Mouse (Mus musculus) ES-Bruce4 (cell line): ENCODE data around the gene Tpst1. TPM values are rescaled to one million over a fixed set of nuclear protein-coding genes. Genes with fewer than 3 reads are reported as not detected.

Experiments
- H3K27ac ChIP-seq: 2 replicates; pipeline ENCODE4 v1.5.1; 2012; ENCODE audit warnings: low read length, inconsistent platforms; ENCODE audit not compliant: insufficient read depth
- H3K27me3 ChIP-seq: 2 replicates; pipeline ENCODE4 v1.6.1; 2012; ENCODE audit warnings: mild to moderate bottlenecking, low read length, inconsistent platforms; ENCODE audit not compliant: control insufficient read depth, poor library complexity, insufficient read depth, severe bottlenecking
- H3K36me3 ChIP-seq: 2 replicates; pipeline ENCODE4 v1.6.1; 2012; ENCODE audit warnings: inconsistent platforms, mild to moderate bottlenecking, low read length, moderate library complexity; ENCODE audit not compliant: control insufficient read depth, poor library complexity, insufficient read depth, severe bottlenecking
- H3K4me1 ChIP-seq: one replicate; pipeline ENCODE4 v1.8.1; 2011; ENCODE audit warnings: low read length; ENCODE audit not compliant: control insufficient read depth, insufficient read depth
- H3K4me3 ChIP-seq: 2 replicates; pipeline ENCODE4 v1.5.1; 2011; ENCODE audit warnings: low read depth, mild to moderate bottlenecking, low read length
- H3K9ac ChIP-seq: 2 replicates; pipeline ENCODE4 v1.6.1; 2012; ENCODE audit warnings: low read depth, mild to moderate bottlenecking, inconsistent platforms; ENCODE audit not compliant: poor library complexity, severe bottlenecking
- H3K9me3 ChIP-seq: replicated peaks from 2 replicates; pipeline ENCODE4 v1.6.1; 2012; ENCODE audit warnings: mild to moderate bottlenecking, low read length, inconsistent platforms; ENCODE audit not compliant: control insufficient read depth, poor library complexity, insufficient read depth, severe bottlenecking
- CTCF ChIP-seq: IDR thresholded peaks from one replicate; pipeline ENCODE4 v1.8.1; 2011; ENCODE audit warnings: low read depth, low read length
- EP300 ChIP-seq: IDR thresholded peaks from 2 replicates; pipeline ENCODE4 v1.6.1; 2011; ENCODE audit warnings: low read depth, low read length; ENCODE audit not compliant: insufficient read depth
- POLR2A ChIP-seq: IDR thresholded peaks from one replicate; pipeline ENCODE4 v1.8.1; 2011; ENCODE audit warnings: low read length; ENCODE audit not compliant: insufficient read depth
- polyA plus RNA-seq: library from polyadenylated mRNA; stranded (reverse); fragments of >200 nt; gene quantifications from 2 replicates; pipeline ENCODE4 v1.2.4, GENCODE M21; 2011; ENCODE audit warnings: low read depth; ENCODE audit not compliant: missing spikeins, insufficient read depth, insufficient read length

The Tpst1 gene
- polyA plus RNA-seq, 1 experiment: 44.8 TPM

DNA sequence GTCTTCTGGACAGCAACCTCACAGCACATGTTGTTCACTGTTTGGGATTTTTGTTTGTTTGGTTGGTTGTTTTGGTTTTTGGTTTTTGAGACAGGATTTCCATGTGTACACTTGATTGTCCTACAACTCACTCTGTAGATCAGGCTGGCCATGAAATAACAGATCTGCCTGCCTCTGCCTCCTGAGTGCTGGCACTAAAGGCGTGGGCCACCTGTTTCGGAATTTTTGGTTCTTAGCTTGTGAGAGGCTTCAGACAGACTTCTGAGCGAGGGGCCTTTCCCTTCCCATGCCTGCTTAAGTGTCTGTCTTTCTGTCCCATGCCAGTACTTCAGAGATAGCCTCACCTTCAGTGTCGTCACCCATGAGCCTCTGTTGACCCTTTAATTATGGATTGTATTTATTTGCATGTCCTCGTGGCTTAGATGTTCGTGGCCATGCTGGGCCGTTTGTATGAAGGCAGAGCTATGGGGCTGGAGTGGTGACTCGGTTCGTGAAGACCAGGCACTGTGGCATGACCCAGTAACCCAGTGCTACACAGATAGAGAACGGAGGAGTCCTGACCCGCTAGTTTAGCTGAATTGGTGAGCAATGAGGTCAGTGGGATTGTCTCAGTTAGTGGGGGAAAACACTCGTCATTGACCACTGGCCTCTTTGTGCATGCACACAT, 47.1 kb downstream of the Tpst1 start:
- H3K27ac ChIP-seq: no peak overlapping the region
- H3K9me3 ChIP-seq: no peaks in the 10 kb centered on the region
- H3K36me3 ChIP-seq: no peaks in the 10 kb centered on the region
- no peak overlapping the region for H3K9ac ChIP-seq
- H3K4me3 ChIP-seq: no peak overlapping the region
- TF ChIP-seq EP300 (no peak), POLR2A (no peak), CTCF (no peak)
- no peaks in the 10 kb centered on the region for H3K4me1 ChIP-seq
- no peaks in the 10 kb centered on the region for H3K27me3 ChIP-seq

DNA sequence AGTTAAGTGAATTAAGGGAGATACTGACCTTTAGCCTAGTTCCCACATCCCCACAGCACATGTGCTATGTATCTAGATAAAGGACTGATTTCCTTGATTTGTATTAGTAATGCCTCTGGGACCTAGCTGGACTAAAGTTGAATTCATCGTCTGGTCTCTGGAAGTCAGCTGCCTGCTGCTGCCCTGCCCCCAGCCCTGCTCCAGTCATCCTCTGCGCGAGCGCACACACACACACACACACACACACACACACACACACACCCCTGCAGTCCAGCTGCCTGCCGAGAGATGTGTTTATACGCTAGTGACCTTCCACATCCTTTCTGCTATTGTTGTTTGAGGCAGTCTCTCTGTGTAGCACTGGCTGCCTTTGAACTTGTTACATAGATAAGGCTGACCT, 47.8 kb downstream of the Tpst1 start:
- no peaks in the 10 kb centered on the region for H3K27me3 ChIP-seq
- TF ChIP-seq POLR2A: no peak
- no peaks in the 10 kb centered on the region for H3K4me1 ChIP-seq
- H3K9ac ChIP-seq: no peak overlapping the region
- no peaks in the 10 kb centered on the region for H3K36me3 ChIP-seq
- no peaks in the 10 kb centered on the region for H3K9me3 ChIP-seq
- no peak overlapping the region for H3K4me3 ChIP-seq
- H3K27ac ChIP-seq: no peak overlapping the region

DNA sequence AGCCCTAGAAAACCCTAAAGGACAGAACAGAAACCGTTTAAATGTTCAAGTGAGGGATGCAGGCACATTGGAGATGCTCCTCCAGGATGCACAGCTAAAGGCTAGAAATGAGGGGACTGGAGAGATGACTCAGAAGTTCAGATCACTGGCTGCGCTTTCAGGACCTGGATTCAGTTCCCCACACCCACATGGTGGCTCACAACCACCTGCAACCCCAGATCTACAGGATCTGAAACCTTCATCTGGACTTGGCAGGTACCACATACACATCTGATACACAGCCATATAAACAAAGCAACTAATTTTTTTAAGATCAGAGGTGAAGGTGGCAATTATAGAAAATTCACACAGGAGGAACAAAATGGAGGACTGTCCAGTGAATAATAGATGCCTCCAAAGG, 49.2 kb downstream of the Tpst1 start:
- no peaks in the 10 kb centered on the region for H3K27me3 ChIP-seq
- no peak overlapping the region for H3K27ac ChIP-seq
- no peak overlapping the region for H3K4me3 ChIP-seq
- no peaks in the 10 kb centered on the region for H3K36me3 ChIP-seq
- no peaks in the 10 kb centered on the region for H3K4me1 ChIP-seq
- H3K9me3 ChIP-seq: no peaks in the 10 kb centered on the region
- H3K9ac ChIP-seq: no peak overlapping the region
- no peak for TF ChIP-seq CTCF
- TF ChIP-seq POLR2A: no peak
- TF ChIP-seq EP300: no peak

DNA sequence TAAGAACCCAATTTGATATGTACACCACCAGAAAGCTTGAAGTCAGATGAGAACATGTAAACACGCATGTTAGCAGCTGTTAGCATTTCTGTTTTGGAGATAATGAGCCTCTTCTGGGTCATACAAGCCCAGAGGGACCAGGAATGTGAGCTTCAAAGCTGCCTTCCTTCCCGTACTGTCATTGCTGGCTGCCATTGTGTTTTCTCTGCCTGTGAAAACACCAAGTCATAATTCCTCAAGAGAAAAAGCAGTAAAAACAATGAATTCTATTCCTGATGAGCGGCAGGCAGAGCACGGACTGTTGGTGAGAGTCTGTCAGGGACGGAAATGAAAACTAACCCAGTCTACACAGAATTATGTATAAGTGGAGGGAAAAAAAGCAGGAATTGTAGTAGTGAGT, 51.1 kb downstream of the Tpst1 start:
- TF ChIP-seq POLR2A (no peak), CTCF (no peak), EP300 (no peak)
- H3K9me3 ChIP-seq: no peaks in the 10 kb centered on the region
- H3K27ac ChIP-seq: no peak overlapping the region
- H3K27me3 ChIP-seq: no peaks in the 10 kb centered on the region
- no peak overlapping the region for H3K9ac ChIP-seq
- H3K4me3 ChIP-seq: no peak overlapping the region
- no peaks in the 10 kb centered on the region for H3K36me3 ChIP-seq
- no peaks in the 10 kb centered on the region for H3K4me1 ChIP-seq

DNA sequence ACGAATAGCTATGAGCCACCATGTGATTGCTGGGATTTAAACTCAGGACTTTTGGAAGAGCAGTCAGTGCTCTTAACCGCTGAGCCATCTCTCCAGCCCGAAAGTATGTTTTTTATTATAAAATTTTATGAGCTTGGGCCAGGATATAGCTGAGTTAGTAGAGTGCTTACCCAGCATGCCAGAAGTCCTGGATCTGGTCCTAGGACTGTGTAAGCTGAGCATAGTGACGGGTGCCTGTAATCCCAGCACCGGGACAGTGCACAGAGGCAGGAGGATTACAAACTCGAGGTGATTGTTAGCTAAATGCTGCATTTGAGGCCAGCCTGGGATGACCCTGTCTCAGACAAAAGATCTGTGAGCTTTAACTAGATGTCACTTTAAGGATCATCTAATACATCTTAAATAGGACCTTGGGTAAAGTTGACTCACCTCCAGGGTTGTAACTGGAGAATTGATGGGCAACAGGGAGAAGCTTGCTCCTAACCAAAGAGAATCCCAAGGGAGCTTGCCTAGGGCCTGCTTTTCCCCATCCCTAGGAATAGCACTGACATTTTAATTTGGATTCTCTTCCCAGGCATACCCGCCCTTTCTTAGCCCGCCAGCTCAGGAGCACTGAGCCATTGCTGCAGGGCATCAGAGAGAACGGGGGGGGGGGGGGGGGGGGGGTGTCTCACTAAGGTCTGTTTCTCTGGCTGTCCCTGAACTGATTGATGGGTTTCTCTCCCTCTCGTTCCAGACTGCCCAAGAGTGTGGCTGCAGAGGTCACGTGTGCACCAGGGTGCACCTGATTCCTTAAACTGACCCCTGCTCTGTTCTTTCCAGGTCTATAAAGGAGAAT, 55.8 kb downstream of the Tpst1 start:
- Histone ChIP-seq H3K4me1 (no peaks in the 10 kb centered on the region), H3K9ac (no peak overlapping the region), H3K9me3 (no peaks in the 10 kb centered on the region), H3K27ac (no peak overlapping the region), H3K27me3 (no peaks in the 10 kb centered on the region), H3K36me3 (peaks cover 9% of the 10 kb centered on the region; the same call in 1 of the 2 replicates), H3K4me3 (no peak overlapping the region)
- TF ChIP-seq CTCF (no peak), POLR2A (no peak), EP300 (no peak)

DNA sequence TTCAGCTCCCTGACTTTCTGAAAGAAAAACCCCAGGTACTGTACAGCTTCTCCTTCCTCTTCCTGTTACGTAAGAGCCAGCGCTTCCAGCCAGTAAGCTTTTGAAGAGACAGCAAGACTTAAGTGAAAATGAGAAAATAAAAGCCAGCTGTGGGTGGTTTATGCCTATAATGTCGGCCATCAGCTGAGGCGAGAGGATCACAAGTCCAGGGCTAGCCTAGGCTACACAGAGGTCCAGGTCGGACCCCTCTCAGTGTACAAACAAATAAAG, 56.3 kb downstream of the Tpst1 start:
- Histone ChIP-seq H3K27me3 (no peaks in the 10 kb centered on the region), H3K4me3 (no peak overlapping the region), H3K4me1 (no peaks in the 10 kb centered on the region), H3K27ac (no peak overlapping the region), H3K36me3 (peaks cover 9% of the 10 kb centered on the region; the same call in 1 of the 2 replicates), H3K9me3 (no peaks in the 10 kb centered on the region), H3K9ac (no peak overlapping the region)
- TF ChIP-seq POLR2A (no peak), EP300 (no peak)
